Mouse (Mus musculus): Measurements from ENCODE around the gene Hspe1. TPM values are rescaled to one million over a fixed set of nuclear protein-coding genes. Genes with fewer than 3 reads are reported as not detected.

Hspe1 gene
- polyA plus RNA-seq, 1 experiment = 160 TPM

GRCm38 (mm10) chr1:55086868-55087400 is 998 bp upstream of the Hspe1 start:
- DNase-seq (ENCODE audit: low read depth) = no peak
- no peak for TF ChIP-seq POLR2A (IDR thresholded peaks at IDR 0.05; ENCODE audit: borderline replicate concordance, extremely low read depth, insufficient read depth, insufficient read length, poor library complexity, severe bottlenecking)
- TF ChIP-seq CTCF (IDR thresholded peaks at IDR 0.05; ENCODE audit: borderline replicate concordance, extremely low read depth, insufficient read depth, insufficient read length) = no peak

GRCm38 (mm10) chr1:55087401-55087904 is 479 bp upstream of the Hspe1 start:
- no peak for DNase-seq (ENCODE audit: low read depth)
- TF ChIP-seq CTCF (IDR thresholded peaks at IDR 0.05; ENCODE audit: borderline replicate concordance, extremely low read depth, insufficient read depth, insufficient read length) (no peak), POLR2A (IDR thresholded peaks at IDR 0.05; ENCODE audit: borderline replicate concordance, extremely low read depth, insufficient read depth, insufficient read length, poor library complexity, severe bottlenecking) (peak; percentile 71)

DNA sequence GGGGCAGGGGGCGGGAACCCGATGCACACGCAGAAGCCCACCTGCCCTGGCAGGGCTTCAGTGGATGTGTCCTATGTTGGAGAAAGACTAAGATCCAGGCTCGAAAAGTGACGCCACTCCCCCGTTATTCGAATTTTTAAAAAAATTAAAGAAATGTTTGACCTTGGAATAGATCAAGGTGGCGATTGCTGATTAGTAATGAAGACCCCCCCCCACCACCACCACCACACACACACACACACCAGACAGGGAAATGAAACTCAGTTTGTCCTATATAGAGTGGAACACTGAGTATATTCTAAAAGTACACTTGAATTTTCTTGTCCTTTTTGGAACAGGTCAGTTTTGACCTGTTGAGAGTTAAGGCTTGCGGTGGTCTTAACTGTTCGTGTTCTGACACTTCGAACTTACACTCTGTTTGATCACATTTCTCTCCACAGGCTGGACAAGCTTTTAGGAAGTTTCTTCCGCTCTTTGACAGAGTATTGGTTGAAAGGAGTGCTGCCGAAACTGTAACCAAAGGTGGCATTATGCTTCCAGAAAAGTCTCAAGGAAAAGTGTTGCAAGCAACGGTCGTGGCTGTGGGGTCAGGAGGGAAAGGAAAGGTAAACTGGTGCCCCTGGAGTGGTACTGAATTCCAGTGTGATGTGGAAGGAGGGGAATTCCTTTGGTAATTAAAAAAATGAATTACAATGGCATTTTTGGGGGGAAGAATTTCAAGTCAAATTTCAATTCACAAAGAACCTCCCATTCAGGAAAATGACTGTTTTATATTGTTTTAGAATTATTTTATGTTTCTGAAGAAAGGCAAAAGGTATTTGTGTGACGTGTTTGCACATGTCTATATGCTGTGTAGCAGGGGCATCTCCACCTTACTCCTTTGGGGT is 922 bp downstream of the Hspe1 start:
- DNase-seq (ENCODE audit: low read depth) = peak; percentile 3
- TF ChIP-seq POLR2A (IDR thresholded peaks at IDR 0.05; ENCODE audit: borderline replicate concordance, extremely low read depth, insufficient read depth, insufficient read length, poor library complexity, severe bottlenecking) (no peak), CTCF (IDR thresholded peaks at IDR 0.05; ENCODE audit: borderline replicate concordance, extremely low read depth, insufficient read depth, insufficient read length) (no peak)

GRCm38 (mm10) chr1:55089498-55090064 is 1.6 kb downstream of the Hspe1 start:
- TF ChIP-seq CTCF (IDR thresholded peaks at IDR 0.05; ENCODE audit: borderline replicate concordance, extremely low read depth, insufficient read depth, insufficient read length) = no peak
- no peak for TF ChIP-seq POLR2A (IDR thresholded peaks at IDR 0.05; ENCODE audit: borderline replicate concordance, extremely low read depth, insufficient read depth, insufficient read length, poor library complexity, severe bottlenecking)
- DNase-seq (ENCODE audit: low read depth) = no peak

GRCm38 (mm10) chr1:55092056-55092455 is 4.1 kb downstream of the Hspe1 start:
- no peak for DNase-seq (ENCODE audit: low read depth)
- no peak for TF ChIP-seq CTCF (IDR thresholded peaks at IDR 0.05; ENCODE audit: borderline replicate concordance, extremely low read depth, insufficient read depth, insufficient read length)
- TF ChIP-seq POLR2A (IDR thresholded peaks at IDR 0.05; ENCODE audit: borderline replicate concordance, extremely low read depth, insufficient read depth, insufficient read length, poor library complexity, severe bottlenecking) = no peak

DNA sequence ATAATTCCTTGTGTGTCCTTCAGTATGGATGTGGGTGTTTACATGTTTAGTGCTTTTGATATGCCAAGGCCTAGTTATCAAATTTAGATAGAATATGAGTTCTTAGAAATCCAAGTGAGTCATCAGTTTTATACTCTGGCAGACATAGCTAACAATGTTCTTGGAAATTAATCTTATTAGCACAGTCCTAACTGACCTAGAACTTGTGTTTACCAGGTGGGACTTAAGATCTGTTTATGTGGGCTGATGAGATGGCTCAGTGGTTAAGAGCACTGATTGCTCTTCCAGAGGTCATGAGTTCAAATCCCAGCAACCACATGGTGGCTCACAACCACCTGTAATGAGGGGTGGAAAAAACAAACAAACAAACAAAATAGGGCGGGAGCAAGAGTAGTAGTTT is 4.5 kb downstream of the Hspe1 start:
- no peak for DNase-seq (ENCODE audit: low read depth)
- TF ChIP-seq POLR2A (IDR thresholded peaks at IDR 0.05; ENCODE audit: borderline replicate concordance, extremely low read depth, insufficient read depth, insufficient read length, poor library complexity, severe bottlenecking) = no peak
- no peak for TF ChIP-seq CTCF (IDR thresholded peaks at IDR 0.05; ENCODE audit: borderline replicate concordance, extremely low read depth, insufficient read depth, insufficient read length)

GRCm38 (mm10) chr1:55106919-55107585 is 19.1 kb downstream of the Hspe1 start:
- no peak for TF ChIP-seq POLR2A (IDR thresholded peaks at IDR 0.05; ENCODE audit: borderline replicate concordance, extremely low read depth, insufficient read depth, insufficient read length, poor library complexity, severe bottlenecking)
- TF ChIP-seq CTCF (IDR thresholded peaks at IDR 0.05; ENCODE audit: borderline replicate concordance, extremely low read depth, insufficient read depth, insufficient read length) = no peak
- DNase-seq (ENCODE audit: low read depth) = no peak

DNA sequence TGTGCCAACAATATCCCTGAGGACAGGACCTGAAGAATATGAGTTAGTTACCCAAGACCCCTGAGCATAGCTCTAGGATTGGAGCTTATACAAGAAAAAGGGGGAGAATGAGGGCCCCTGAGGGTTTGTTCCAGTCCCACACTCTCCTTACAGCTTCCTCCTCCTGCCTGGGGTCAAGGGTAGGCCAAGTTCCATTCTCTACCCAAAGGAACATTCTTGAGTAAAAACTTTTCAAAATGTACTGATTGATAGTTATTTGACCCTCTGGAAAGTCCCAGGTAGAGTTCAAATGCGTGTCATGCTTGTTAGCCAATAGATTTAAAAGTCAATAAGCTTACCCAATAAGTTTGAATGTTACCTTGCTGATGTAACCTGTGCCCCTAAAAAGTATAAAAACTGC is 19.7 kb downstream of the Hspe1 start:
- no peak for DNase-seq (ENCODE audit: low read depth)
- TF ChIP-seq POLR2A (IDR thresholded peaks at IDR 0.05; ENCODE audit: borderline replicate concordance, extremely low read depth, insufficient read depth, insufficient read length, poor library complexity, severe bottlenecking) = no peak
- TF ChIP-seq CTCF (IDR thresholded peaks at IDR 0.05; ENCODE audit: borderline replicate concordance, extremely low read depth, insufficient read depth, insufficient read length) = no peak

DNA sequence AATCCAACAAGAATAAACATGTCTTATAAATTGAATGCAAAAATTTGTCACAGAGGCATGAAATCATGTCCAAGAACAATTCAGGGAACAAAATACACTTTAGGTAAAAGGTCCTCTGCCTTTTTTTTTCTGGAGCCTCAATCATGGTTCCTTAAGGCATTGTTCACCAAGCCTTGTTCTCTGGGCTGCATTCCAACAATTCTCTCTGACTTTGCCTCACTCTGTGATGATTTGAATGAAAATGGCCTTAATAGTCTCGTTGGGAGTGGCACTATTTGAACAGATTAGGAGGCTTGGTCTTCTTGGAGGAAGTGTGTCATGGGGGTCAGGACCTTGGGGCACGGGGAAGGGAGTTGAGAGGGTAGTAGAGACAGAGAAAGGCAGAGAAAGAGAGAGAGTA is 20.5 kb downstream of the Hspe1 start:
- TF ChIP-seq POLR2A (IDR thresholded peaks at IDR 0.05; ENCODE audit: borderline replicate concordance, extremely low read depth, insufficient read depth, insufficient read length, poor library complexity, severe bottlenecking) = no peak
- TF ChIP-seq CTCF (IDR thresholded peaks at IDR 0.05; ENCODE audit: borderline replicate concordance, extremely low read depth, insufficient read depth, insufficient read length) = no peak
- DNase-seq (ENCODE audit: low read depth) = peak; percentile 3

DNA sequence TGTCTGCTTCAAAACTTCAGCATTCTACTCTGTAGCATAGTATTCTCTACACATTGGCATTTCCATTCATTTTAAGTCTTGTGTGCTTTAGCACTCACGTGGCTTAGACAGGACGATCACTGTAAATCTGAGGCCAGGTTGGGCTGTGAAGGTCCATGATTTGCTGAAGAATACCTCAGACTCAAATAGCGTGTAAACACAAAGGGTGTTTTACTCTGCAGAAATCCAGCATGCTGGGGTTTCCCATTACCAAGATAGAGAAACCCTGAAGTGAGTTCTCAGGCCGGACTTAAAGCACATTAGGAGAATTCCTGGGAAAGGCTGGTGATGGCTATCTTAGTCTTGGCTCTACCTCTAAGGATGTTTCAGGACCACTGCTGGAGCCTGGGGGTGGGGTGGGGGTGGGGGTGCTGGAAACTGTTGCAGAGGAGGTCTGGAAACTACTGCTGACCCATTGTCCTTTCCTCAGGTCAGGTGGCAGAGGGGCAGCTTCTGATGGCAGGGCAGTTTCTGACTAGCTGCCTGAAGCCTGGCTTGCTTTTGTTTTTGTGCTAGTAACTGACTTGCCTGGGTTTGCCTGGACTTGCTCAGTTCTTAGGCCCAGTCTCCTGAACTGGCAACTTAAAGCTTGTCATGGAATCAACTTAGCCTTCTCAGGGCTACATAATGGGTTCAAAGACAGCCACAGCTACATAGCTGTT is 21.3 kb downstream of the Hspe1 start:
- TF ChIP-seq POLR2A (IDR thresholded peaks at IDR 0.05; ENCODE audit: borderline replicate concordance, extremely low read depth, insufficient read depth, insufficient read length, poor library complexity, severe bottlenecking) = no peak
- TF ChIP-seq CTCF (IDR thresholded peaks at IDR 0.05; ENCODE audit: borderline replicate concordance, extremely low read depth, insufficient read depth, insufficient read length) = no peak
- no peak for DNase-seq (ENCODE audit: low read depth)

Measured in brain, embryonic 14.5 days (tissue).